ENCODE assay signal across 18 mouse cellular contexts in the genomic region with DNA sequence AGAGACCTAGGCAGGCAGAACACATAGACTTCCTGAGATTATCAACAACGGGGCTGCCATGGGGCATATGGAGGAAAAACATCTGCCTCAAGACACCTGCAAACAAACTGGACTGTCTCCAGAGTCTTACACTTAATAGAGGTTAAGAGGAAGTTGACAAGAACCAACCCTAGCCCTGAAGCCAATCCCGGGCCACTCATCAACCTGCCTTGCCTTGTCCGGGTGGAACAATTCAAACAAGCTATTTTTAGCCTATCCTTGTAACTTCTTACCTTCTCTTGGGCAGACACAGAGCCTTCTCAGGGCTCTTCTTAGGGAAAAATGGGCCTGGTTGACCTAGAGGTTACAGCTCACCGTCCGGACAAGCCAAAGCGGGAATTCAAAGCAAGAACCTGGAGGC. TPM values are rescaled to one million over a fixed set of nuclear protein-coding genes. Genes with fewer than 3 reads are reported as not detected.
A peak's percentile ranks its signal among the peaks of the same experiment; 100 is the strongest.
DNase-seq lines count a peak whose midpoint lies in the region; TF ChIP-seq lines count a peak whose summit lies in the region.
"Had no signal": no experiment of that assay in that cellular context is flagged by ENCODE, and none has a peak within 500 bp of the region (broad histone marks: within the 10 kb centered on the region; RNA-seq: fewer than 3 reads in every experiment).

No protein-coding gene starts in this region.

- H3K4me1 ChIP-seq in E14TG2a.4 (replicated peaks; ENCODE audit: low read depth, low read length) = peaks cover 99% of the 10 kb centered on the region
- peaks cover 5% of the 10 kb centered on the region for H3K4me1 ChIP-seq in ES-Bruce4 (ENCODE audit: control insufficient read depth, insufficient read depth, low read length)
- H3K4me1 ChIP-seq in limb, embryonic 10.5 days = 0 out of 2 replicates have a peak, but pooled peaks cover 3% of the 10 kb centered on the region
- H3K4me1 ChIP-seq: forebrain, embryonic 10.5 days; hindbrain, embryonic 12.5 days; limb, embryonic 12.5 days; midbrain, embryonic 15.5 days had no signal

- H3K27me3 ChIP-seq in E14TG2a.4 (ENCODE audit: insufficient read depth, low read length) = no peaks in the 10 kb centered on the region
- no peaks in the 10 kb centered on the region for H3K27me3 ChIP-seq in ES-Bruce4 (ENCODE audit: control insufficient read depth, insufficient read depth, low read length, poor library complexity, severe bottlenecking)
- no peaks in the 10 kb centered on the region for H3K27me3 ChIP-seq in limb, embryonic 10.5 days (ENCODE audit: low read depth, poor library complexity, severe bottlenecking)
- H3K27me3 ChIP-seq: hindbrain, embryonic 12.5 days; kidney, embryonic 15.5 days; limb, embryonic 12.5 days; liver, embryonic 12.5 days; lung, embryonic 15.5 days; midbrain, embryonic 15.5 days had no signal

- H3K9me3 ChIP-seq in E14TG2a.4 (ENCODE audit: low read length) = no peaks in the 10 kb centered on the region
- no peaks in the 10 kb centered on the region for H3K9me3 ChIP-seq in ES-Bruce4 (replicated peaks; ENCODE audit: control insufficient read depth, insufficient read depth, low read length, poor library complexity, severe bottlenecking)
- H3K9me3 ChIP-seq in limb, embryonic 10.5 days (replicated peaks) = no peaks in the 10 kb centered on the region
- H3K9me3 ChIP-seq: forebrain, embryonic 10.5 days; hindbrain, embryonic 12.5 days; kidney, embryonic 15.5 days; limb, embryonic 12.5 days; liver, embryonic 12.5 days; lung, embryonic 15.5 days; midbrain, embryonic 15.5 days had no signal

- WGBS in limb, embryonic 10.5 days = 85% methylated on average over 6 of the region's 6 CpGs

- peak; percentile 25 for DNase-seq in kidney, adult 11 months
- no peak for DNase-seq in kidney, postnatal 4 days
- peak; percentile 65 for DNase-seq in lung, postnatal 36 days
- DNase-seq in limb, embryonic 10.5 days (ENCODE audit: low spot score) = no peak
- no peak for DNase-seq in kidney, postnatal 36 days
- DNase-seq: adrenal gland, postnatal 25 days; forebrain, postnatal 0 days; right cerebral cortex, postnatal 14 days had no signal

- no peak for TF ChIP-seq CTCF in E14TG2a.4 (conservative IDR thresholded peaks at IDR 0.05; ENCODE audit: low read length)
- TF ChIP-seq CTCF in ES-Bruce4 (IDR thresholded peaks at IDR 0.05; ENCODE audit: low read depth, low read length) = no peak

- no peak overlapping the region for H3K9ac ChIP-seq in ES-Bruce4 (ENCODE audit: low read depth, poor library complexity, severe bottlenecking)
- H3K9ac ChIP-seq: forebrain, postnatal 0 days; hindbrain, embryonic 12.5 days; kidney, embryonic 15.5 days; limb, embryonic 12.5 days; liver, embryonic 12.5 days; lung, embryonic 15.5 days; midbrain, embryonic 15.5 days had no signal

- H3K4me3 ChIP-seq in E14TG2a.4 (replicated peaks; ENCODE audit: low read length) (peak overlapping the region; percentile 43), ES-Bruce4 (ENCODE audit: low read depth, low read length) (no peak overlapping the region)
- H3K4me3 ChIP-seq in limb, embryonic 10.5 days = no peak overlapping the region
- H3K4me3 ChIP-seq: forebrain, embryonic 10.5 days; hindbrain, embryonic 12.5 days; kidney, embryonic 15.5 days; limb, embryonic 12.5 days; liver, embryonic 12.5 days; lung, embryonic 15.5 days; midbrain, embryonic 15.5 days; myocyte had no signal

- 0 out of 2 replicates have a peak, but pooled peaks have one; percentile 23 for TF ChIP-seq EP300 in ES-Bruce4 (IDR thresholded peaks at IDR 0.05; ENCODE audit: insufficient read depth, low read depth, low read length)

- TF ChIP-seq POLR2A in ES-Bruce4 (IDR thresholded peaks at IDR 0.05; ENCODE audit: insufficient read depth, low read length) = no peak

- H3K36me3 ChIP-seq in E14TG2a.4 (ENCODE audit: insufficient read depth, low read length) = peaks cover 27% of the 10 kb centered on the region
- H3K36me3 ChIP-seq in ES-Bruce4 (ENCODE audit: control insufficient read depth, insufficient read depth, low read length, poor library complexity, severe bottlenecking) = no peaks in the 10 kb centered on the region
- 0 out of 2 replicates have a peak, but pooled peaks cover 6% of the 10 kb centered on the region for H3K36me3 ChIP-seq in limb, embryonic 10.5 days
- H3K36me3 ChIP-seq: forebrain, embryonic 10.5 days; kidney, embryonic 15.5 days; limb, embryonic 12.5 days; liver, embryonic 12.5 days; lung, embryonic 15.5 days; midbrain, embryonic 15.5 days had no signal

- peak overlapping the region; percentile 70 for H3K27ac ChIP-seq in ES-Bruce4 (ENCODE audit: insufficient read depth, low read length)
- no peak overlapping the region for H3K27ac ChIP-seq in limb, embryonic 10.5 days
- H3K27ac ChIP-seq: forebrain, embryonic 10.5 days; hindbrain, embryonic 12.5 days; kidney, embryonic 15.5 days; limb, embryonic 12.5 days; liver, embryonic 12.5 days; lung, embryonic 15.5 days; midbrain, embryonic 15.5 days had no signal

RNA-seq across cellular contexts. Expression of a gene that starts 22.1 kb away (rescaled TPM):
- polyA plus RNA-seq in ES-Bruce4 (2011; ENCODE audit: insufficient read depth, insufficient read length, low read depth, missing spikeins) = 17.6 and 21.4 TPM in 2 replicates
- polyA plus RNA-seq in limb, embryonic 10.5 days (2016; fragmentation: Nextera tagmentation; extraction: Ambion mirVana) = 4.3 and 6.6 TPM in 2 replicates

Comparison
In these comparisons a context has a peak if more than half of its experiments do, and no peak if none do; other contexts are left out.
1. DNase-seq: peak in kidney, adult 11 months (single experiment) and lung, postnatal 36 days (single experiment); none in kidney, postnatal 4 days (0 of 2), limb, embryonic 10.5 days (single experiment) and kidney, postnatal 36 days (0 of 2).